Comparison of ENCODE assay signal across 19 mouse cellular contexts in the genomic region with DNA sequence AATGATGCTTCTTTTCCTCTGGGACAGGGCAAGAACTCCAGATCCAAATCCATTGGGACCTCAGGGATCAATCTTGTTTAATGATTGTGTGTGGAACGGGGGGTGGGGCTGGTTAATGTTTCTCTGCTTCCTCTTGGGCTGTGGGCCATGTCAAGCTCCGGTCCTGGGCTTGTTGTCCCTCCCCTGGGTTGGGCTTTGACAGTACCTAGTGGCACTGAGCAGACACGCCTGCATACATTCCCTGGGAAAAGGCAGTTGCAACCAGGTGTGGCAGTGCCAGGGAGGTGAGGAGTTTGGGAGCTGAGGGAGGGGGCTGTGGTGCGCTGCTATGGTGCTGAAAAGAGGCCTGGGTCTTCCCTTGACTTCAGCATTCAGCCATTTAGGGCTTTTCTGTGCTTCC. TPM values are rescaled to one million over a fixed set of nuclear protein-coding genes. Genes with fewer than 3 reads are reported as not detected.
DNase-seq lines count a peak whose midpoint lies in the region; ATAC-seq lines count a peak whose summit lies in the region.
"Had no signal": no experiment of that assay in that cellular context is flagged by ENCODE, and none has a peak within 500 bp of the region (broad histone marks: within the 10 kb centered on the region; RNA-seq: fewer than 3 reads in every experiment).

No protein-coding gene starts in this region.

- H3K9ac ChIP-seq in kidney, embryonic 15.5 days, result no peak overlapping the region
- no peak overlapping the region for H3K9ac ChIP-seq in liver, embryonic 11.5 days (ENCODE audit: low read depth, low read length)
- H3K9ac ChIP-seq in stomach, embryonic 16.5 days (ENCODE audit: low read length), result no peak overlapping the region
- H3K9ac ChIP-seq: forebrain, embryonic 13.5 days; lung, embryonic 15.5 days; midbrain, embryonic 12.5 days had no signal

- no peaks in the 10 kb centered on the region for H3K4me1 ChIP-seq in erythroblast, embryonic 14.5 days (ENCODE audit: control insufficient read depth)
- H3K4me1 ChIP-seq in kidney, embryonic 15.5 days, result 0 out of 2 replicates have a peak, but pooled peaks cover 5% of the 10 kb centered on the region
- H3K4me1 ChIP-seq in liver, embryonic 11.5 days (replicated peaks; ENCODE audit: control insufficient read depth, insufficient read depth, low read length), result no peaks in the 10 kb centered on the region
- no peaks in the 10 kb centered on the region for H3K4me1 ChIP-seq in stomach, embryonic 16.5 days (ENCODE audit: control insufficient read depth, insufficient read depth, low read length)
- H3K4me1 ChIP-seq: forebrain, embryonic 13.5 days; heart, embryonic 10.5 days; hindbrain, embryonic 10.5 days; lung, embryonic 15.5 days had no signal

- no peaks in the 10 kb centered on the region for H3K36me3 ChIP-seq in erythroblast, embryonic 14.5 days (ENCODE audit: control insufficient read depth)
- H3K36me3 ChIP-seq in kidney, embryonic 15.5 days, result no peaks in the 10 kb centered on the region
- H3K36me3 ChIP-seq in liver, embryonic 11.5 days (ENCODE audit: control insufficient read depth, insufficient read depth, low read length), result no peaks in the 10 kb centered on the region
- H3K36me3 ChIP-seq in stomach, embryonic 16.5 days (ENCODE audit: control insufficient read depth, insufficient read depth, low read length), result no peaks in the 10 kb centered on the region
- H3K36me3 ChIP-seq: heart, embryonic 10.5 days; hindbrain, embryonic 10.5 days; lung, embryonic 15.5 days; midbrain, embryonic 12.5 days had no signal

- peak overlapping the region; percentile 38 for H3K4me3 ChIP-seq in erythroblast, embryonic 14.5 days (replicated peaks)
- 0 out of 2 replicates have a peak overlapping the region, but pooled peaks have one; percentile 2 for H3K4me3 ChIP-seq in kidney, embryonic 15.5 days (replicated peaks)
- peak overlapping the region; percentile 11; the same call in 1 of the 2 replicates for H3K4me3 ChIP-seq in liver, embryonic 11.5 days (ENCODE audit: low read depth, low read length)
- H3K4me3 ChIP-seq in stomach, embryonic 16.5 days (replicated peaks; ENCODE audit: low read length), result peak overlapping the region; percentile 4; the same call in 1 of the 2 replicates
- H3K4me3 ChIP-seq: forebrain, embryonic 13.5 days; heart, embryonic 10.5 days; hindbrain, embryonic 10.5 days; lung, embryonic 15.5 days; midbrain, embryonic 12.5 days had no signal

- H3K27me3 ChIP-seq in erythroblast, embryonic 14.5 days (ENCODE audit: control insufficient read depth), result peaks cover 7% of the 10 kb centered on the region
- peaks cover 60% of the 10 kb centered on the region for H3K27me3 ChIP-seq in kidney, embryonic 15.5 days
- peaks cover 6% of the 10 kb centered on the region for H3K27me3 ChIP-seq in liver, embryonic 11.5 days (replicated peaks; ENCODE audit: control insufficient read depth, insufficient read depth, low read length)
- H3K27me3 ChIP-seq in stomach, embryonic 16.5 days (ENCODE audit: control insufficient read depth, insufficient read depth, low read length), result peaks cover 9% of the 10 kb centered on the region; the same call in 1 of the 2 replicates

- DNase-seq in liver, embryonic 11.5 days (ENCODE audit: low spot score), result no peak
- no peak for DNase-seq in left cerebral cortex, adult 11 months (ENCODE audit: low spot score)
- no peak for DNase-seq in embryo, embryonic 9.5 days (ENCODE audit: extremely low spot score)
- no peak for DNase-seq in right cerebral cortex, postnatal 36 days (ENCODE audit: low spot score in 2 of 2)
- DNase-seq: cerebellum, postnatal 10 days; gastrocnemius, postnatal 10 days; thymus, postnatal 4 days had no signal

- WGBS in kidney, embryonic 15.5 days, result 56% methylated on average over 4 of the region's 4 CpGs
- 54% methylated on average over 4 of the region's 4 CpGs for WGBS in liver, embryonic 11.5 days
- WGBS in stomach, embryonic 16.5 days, result 60% methylated on average over 4 of the region's 4 CpGs

- H3K4me2 ChIP-seq in kidney, embryonic 15.5 days, result 0 out of 2 replicates have a peak overlapping the region, but pooled peaks have one; percentile 21
- peak overlapping the region; percentile 4; the same call in 1 of the 2 replicates for H3K4me2 ChIP-seq in liver, embryonic 11.5 days
- no peak overlapping the region; the same call in 1 of the 2 replicates for H3K4me2 ChIP-seq in stomach, embryonic 16.5 days (ENCODE audit: low read depth, low read length)
- H3K4me2 ChIP-seq: forebrain, embryonic 13.5 days; lung, embryonic 15.5 days; midbrain, embryonic 12.5 days had no signal

- no peaks in the 10 kb centered on the region for H3K9me3 ChIP-seq in erythroblast, embryonic 14.5 days (ENCODE audit: control insufficient read depth, low read length)
- H3K9me3 ChIP-seq in kidney, embryonic 15.5 days (replicated peaks), result no peaks in the 10 kb centered on the region
- no peaks in the 10 kb centered on the region for H3K9me3 ChIP-seq in liver, embryonic 11.5 days (ENCODE audit: control insufficient read depth, low read length)
- H3K9me3 ChIP-seq in stomach, embryonic 16.5 days (replicated peaks; ENCODE audit: control insufficient read depth, low read length), result no peaks in the 10 kb centered on the region
- H3K9me3 ChIP-seq: forebrain, embryonic 13.5 days; heart, embryonic 10.5 days; hindbrain, embryonic 10.5 days; lung, embryonic 15.5 days; midbrain, embryonic 12.5 days had no signal

- H3K27ac ChIP-seq in kidney, embryonic 15.5 days, result peak overlapping the region; percentile 71
- H3K27ac ChIP-seq in liver, embryonic 11.5 days (ENCODE audit: low read depth, low read length), result no peak overlapping the region
- no peak overlapping the region for H3K27ac ChIP-seq in stomach, embryonic 16.5 days (ENCODE audit: low read length)
- H3K27ac ChIP-seq: forebrain, embryonic 13.5 days; heart, embryonic 10.5 days; hindbrain, embryonic 10.5 days; lung, embryonic 15.5 days; midbrain, embryonic 12.5 days had no signal

- no peak for ATAC-seq in erythroblast, adult 5-6 weeks (replicated peaks; ENCODE audit: low FRiP score, poor library complexity, severe bottlenecking)
- ATAC-seq in kidney, embryonic 15.5 days (replicated peaks; ENCODE audit: low FRiP score), result peak; percentile 88
- no peak; the same call in 1 of the 2 replicates for ATAC-seq in liver, embryonic 11.5 days (replicated peaks; ENCODE audit: low FRiP score)
- ATAC-seq in stomach, embryonic 16.5 days (ENCODE audit: insufficient read depth, low FRiP score), result peak; percentile 84
- ATAC-seq: forebrain, embryonic 13.5 days; Patski had no signal

RNA-seq across cellular contexts. Expression of gene Gjb1, which starts 0.9 kb away (rescaled TPM):
- polyA plus RNA-seq in erythroblast, embryonic 14.5 days (2012), result 0.09 and 0.13 TPM in 2 replicates
- total RNA-seq in erythroblast, adult 5-6 weeks (2015; ENCODE audit: low replicate concordance), result not detected in 2 replicates
- not detected in 2 replicates for total RNA-seq in erythroblast, adult 5-6 weeks (2017; ENCODE audit: low replicate concordance)
- polyA plus RNA-seq in kidney, embryonic 15.5 days (2015; fragmentation: Nextera tagmentation; extraction: Ambion mirVana), result 20.0 and 21.4 TPM in 2 replicates
- 33.6 and 34.5 TPM in 2 replicates for polyA plus RNA-seq in liver, embryonic 11.5 days (2014; fragmentation: Nextera tagmentation; extraction: Ambion mirVana)
- 28.1 and 31.6 TPM in 2 replicates for polyA plus RNA-seq in stomach, embryonic 16.5 days (2015; fragmentation: Nextera tagmentation; extraction: Ambion mirVana)
- total RNA-seq: adrenal gland, adult 18-20 months had no signal
- polyA plus RNA-seq: hindbrain, embryonic 10.5 days; midbrain, embryonic 12.5 days; neural tube, embryonic 11.5 days had no signal

RNA-seq across cellular contexts. Expression of gene Zmym3, which starts 43.6 kb away (rescaled TPM):
- polyA plus RNA-seq in erythroblast, embryonic 14.5 days (2012), result 0.13 and 0.71 TPM in 2 replicates
- 35.4 and 42.2 TPM in 2 replicates for total RNA-seq in erythroblast, adult 5-6 weeks (2015; ENCODE audit: low replicate concordance)
- total RNA-seq in erythroblast, adult 5-6 weeks (2017; ENCODE audit: low replicate concordance), result 4.7 and 22.7 TPM in 2 replicates
- 26.8 and 27.7 TPM in 2 replicates for polyA plus RNA-seq in kidney, embryonic 15.5 days (2015; fragmentation: Nextera tagmentation; extraction: Ambion mirVana)
- polyA plus RNA-seq in liver, embryonic 11.5 days (2014; fragmentation: Nextera tagmentation; extraction: Ambion mirVana), result 14.6 and 14.8 TPM in 2 replicates
- 24.3 and 27.7 TPM in 2 replicates for polyA plus RNA-seq in stomach, embryonic 16.5 days (2015; fragmentation: Nextera tagmentation; extraction: Ambion mirVana)

RNA-seq across cellular contexts. Expression of gene Nono, which starts 52.0 kb away (rescaled TPM):
- polyA plus RNA-seq in erythroblast, embryonic 14.5 days (2012), result 1.7 and 2.5 TPM in 2 replicates
- total RNA-seq in erythroblast, adult 5-6 weeks (2015; ENCODE audit: low replicate concordance), result 66.0 and 86.1 TPM in 2 replicates
- 111 and 145 TPM in 2 replicates for total RNA-seq in erythroblast, adult 5-6 weeks (2017; ENCODE audit: low replicate concordance)
- polyA plus RNA-seq in kidney, embryonic 15.5 days (2015; fragmentation: Nextera tagmentation; extraction: Ambion mirVana), result 464 and 466 TPM in 2 replicates
- polyA plus RNA-seq in liver, embryonic 11.5 days (2014; fragmentation: Nextera tagmentation; extraction: Ambion mirVana), result 349 and 361 TPM in 2 replicates
- polyA plus RNA-seq in stomach, embryonic 16.5 days (2015; fragmentation: Nextera tagmentation; extraction: Ambion mirVana), result 315 and 321 TPM in 2 replicates

Comparison
In these comparisons a context has a peak if more than half of its experiments do, and no peak if none do; other contexts are left out.
1. ATAC-seq: peak in kidney, embryonic 15.5 days (single experiment) and stomach, embryonic 16.5 days (single experiment); none in erythroblast, adult 5-6 weeks (single experiment) and liver, embryonic 11.5 days (single experiment).
2. RNA of gene Gjb1, which starts 0.9 kb away (polyA plus RNA-seq): 33.6 to 34.5 TPM in liver, embryonic 11.5 days, 28.1 to 31.6 TPM in stomach, embryonic 16.5 days and 20.0 to 21.4 TPM in kidney, embryonic 15.5 days; 0.09 to 0.13 TPM in erythroblast, embryonic 14.5 days; every median in the first group is over 10 times any median in the second.
3. RNA of gene Nono, which starts 52.0 kb away (polyA plus RNA-seq): 464 to 466 TPM in kidney, embryonic 15.5 days, 349 to 361 TPM in liver, embryonic 11.5 days and 315 to 321 TPM in stomach, embryonic 16.5 days; 1.7 to 2.5 TPM in erythroblast, embryonic 14.5 days; every median in the first group is over 10 times any median in the second.
4. Peak in every context shown above with its lines, with median percentiles within 50 percentile points of each other: H3K4me3 ChIP-seq.